Mouse (Mus musculus) heart, adult 11 months (tissue): Measurements from ENCODE around the gene Zscan25.
A peak's percentile ranks its signal among the peaks of the same experiment; 100 is the strongest.
"Not testable (repeated sequence)": the region's sequence is repeated elsewhere in the genome, so short reads cannot be mapped to it uniquely, and the experiment has no call there.

Source experiments
- DNase-seq: peaks from one replicate; pipeline ENCODE4 v3.0.0; 2022

The Zscan25 gene

GRCm38 (mm10) chr5:145280371-145281143 is at the start of gene Zscan25:
Zscan25 (plus strand) TSS chr5:145280500.
- DNase-seq: peak; percentile 99

DNA sequence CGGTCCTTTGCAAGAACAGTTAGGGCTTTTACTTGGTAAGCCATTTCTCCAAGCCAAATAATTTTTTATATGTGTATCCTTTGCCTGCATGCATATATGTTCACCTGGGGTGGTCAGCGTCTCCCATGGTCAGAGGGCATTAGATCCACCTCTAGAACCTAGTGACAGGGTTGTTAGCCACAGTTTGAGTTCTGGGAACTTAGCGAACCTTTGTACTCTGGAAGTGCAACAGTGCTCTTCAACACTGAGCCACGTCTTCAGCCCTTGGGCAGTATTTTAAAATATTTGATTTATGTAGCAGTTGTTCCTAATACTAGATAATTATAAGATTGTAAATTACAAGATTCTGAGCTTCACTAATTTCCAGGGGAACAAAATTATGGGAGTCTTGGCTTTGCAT is 49.7 kb upstream of the Zscan25 start:
- no peak for DNase-seq

GRCm38 (mm10) chr5:145231367-145231871 is 48.9 kb upstream of the Zscan25 start, which contains the start of gene Zfp655:
Zfp655 (plus strand) TSS chr5:145231715.
- DNase-seq: peak; percentile 100

DNA sequence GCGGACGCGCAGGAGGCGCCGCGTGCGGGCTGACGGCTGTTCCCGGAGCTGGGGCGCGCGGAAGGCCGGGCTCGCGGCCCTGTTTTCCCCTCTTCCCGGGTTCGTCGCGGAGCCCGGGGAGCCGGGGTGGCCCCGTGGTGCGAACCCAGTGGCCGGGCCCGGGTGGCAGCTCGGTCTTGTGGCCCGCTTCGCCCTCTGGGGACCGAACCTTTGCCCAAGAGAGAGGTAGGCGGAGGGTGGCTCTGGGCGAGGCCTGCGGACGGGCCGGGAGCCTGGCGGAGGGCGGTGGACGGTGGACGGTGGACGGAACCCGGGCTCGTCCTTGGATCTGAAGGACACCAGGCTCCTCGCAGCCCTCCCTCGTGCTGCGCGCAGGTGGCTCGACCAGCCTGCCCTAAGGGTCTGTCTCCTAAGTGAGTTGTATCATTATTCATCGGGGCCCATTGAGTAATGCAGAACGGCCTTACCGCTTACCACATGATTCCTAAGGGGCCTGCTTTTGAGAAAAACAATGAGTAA is 48.3 kb upstream of the Zscan25 start:
- no peak for DNase-seq

- DNase-seq: peak; percentile 84
These were observed 45.7 kb upstream of the Zscan25 start for GRCm38 (mm10) chr5:145234636-145235035.

DNA sequence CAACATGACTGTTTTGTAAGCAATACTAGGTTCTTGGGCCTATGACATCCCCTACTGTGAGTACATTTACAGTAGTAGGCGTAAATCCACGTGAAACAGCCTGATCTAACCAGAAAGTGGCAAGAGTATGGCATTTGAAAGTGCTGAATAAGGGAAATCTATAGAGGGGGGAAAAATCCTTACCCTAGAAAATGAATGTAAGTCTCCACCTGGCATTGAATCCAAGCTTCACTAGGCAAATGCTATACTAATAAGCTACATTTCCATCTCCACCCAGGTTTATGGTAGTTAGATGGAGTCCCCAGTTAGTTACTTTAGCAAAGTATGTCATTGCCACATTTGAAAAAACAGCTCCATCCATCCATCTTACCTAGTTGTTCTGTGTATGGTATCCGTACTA is 30.8 kb upstream of the Zscan25 start:
- peak; percentile 28 for DNase-seq

DNA sequence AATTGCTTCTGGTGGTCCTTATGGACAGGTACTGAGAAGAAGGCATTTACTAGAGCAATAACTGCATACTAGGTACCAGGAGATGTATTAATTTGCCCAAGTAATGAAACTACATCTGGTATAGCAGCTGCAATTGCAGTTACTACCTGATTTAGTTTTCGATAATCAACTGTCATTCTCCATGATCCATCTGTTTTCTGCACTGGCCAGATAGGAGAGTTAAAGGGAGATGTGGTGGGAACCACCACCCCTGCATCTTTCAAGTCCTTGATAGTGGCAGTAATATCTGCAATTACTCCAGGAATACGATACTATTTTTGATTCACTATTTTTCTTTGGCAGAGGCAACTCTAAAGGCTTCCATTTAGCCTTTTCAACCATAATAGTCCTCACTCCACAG is 6.7 kb upstream of the Zscan25 start:
- not testable (repeated sequence) for DNase-seq

DNA sequence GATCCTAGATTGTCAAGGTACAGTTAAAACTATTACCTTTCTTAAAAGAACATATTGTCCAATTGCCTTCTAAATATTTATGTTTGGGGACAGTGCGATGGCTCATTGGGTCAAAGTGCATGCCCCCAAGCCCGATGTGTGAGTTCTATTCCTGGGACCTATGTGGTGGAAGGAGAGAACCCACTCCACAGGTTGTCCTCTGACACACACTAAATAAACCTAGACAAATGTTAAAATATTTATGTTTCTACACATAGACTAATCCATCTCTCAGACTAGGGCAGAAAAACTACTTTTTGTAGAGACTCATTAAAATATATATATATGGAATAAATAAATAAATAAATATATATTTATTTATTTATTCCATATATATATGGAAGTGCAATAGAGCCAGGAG is 352 bp upstream of the Zscan25 start:
- DNase-seq: no peak

- peak; percentile 66 for DNase-seq
These were observed 8.1 kb downstream of the Zscan25 start for GRCm38 (mm10) chr5:145288382-145288781.

DNA sequence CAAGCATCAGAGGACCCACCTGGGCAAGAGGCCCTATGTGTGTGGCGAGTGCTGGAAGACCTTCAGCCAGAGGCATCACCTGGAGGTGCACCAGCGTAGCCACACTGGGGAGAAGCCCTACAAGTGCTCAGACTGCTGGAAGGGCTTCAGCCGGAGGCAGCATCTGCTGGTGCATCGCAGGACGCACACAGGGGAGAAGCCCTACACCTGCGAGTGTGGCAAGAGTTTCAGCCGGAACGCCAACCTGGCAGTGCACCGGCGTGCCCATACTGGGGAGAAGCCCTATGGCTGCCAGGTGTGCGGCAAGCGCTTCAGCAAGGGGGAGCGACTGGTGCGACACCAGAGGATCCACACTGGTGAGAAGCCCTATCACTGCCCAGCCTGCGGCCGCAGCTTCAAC is 10.4 kb downstream of the Zscan25 start:
- DNase-seq: peak; percentile 90

DNA sequence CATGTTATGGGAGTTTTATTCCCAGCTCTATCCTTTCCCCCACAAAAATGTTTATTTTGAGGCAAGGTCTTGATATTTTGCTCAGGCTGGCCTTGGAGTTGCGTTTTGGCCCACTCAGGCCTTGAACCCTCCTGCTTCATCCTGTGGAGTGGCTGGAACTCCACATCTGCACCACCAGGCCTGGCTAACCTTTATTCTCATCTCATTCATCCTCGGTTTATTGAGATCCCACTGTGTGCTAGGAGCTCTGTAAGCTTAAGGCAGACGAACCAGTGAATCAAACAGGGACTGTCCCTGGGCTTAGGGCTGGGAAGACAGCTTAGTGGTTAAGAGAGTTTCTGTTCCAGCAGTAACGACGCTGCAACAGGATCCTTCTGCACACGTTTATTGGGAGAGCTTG is 12.1 kb downstream of the Zscan25 start:
- DNase-seq: peak; percentile 66

DNA sequence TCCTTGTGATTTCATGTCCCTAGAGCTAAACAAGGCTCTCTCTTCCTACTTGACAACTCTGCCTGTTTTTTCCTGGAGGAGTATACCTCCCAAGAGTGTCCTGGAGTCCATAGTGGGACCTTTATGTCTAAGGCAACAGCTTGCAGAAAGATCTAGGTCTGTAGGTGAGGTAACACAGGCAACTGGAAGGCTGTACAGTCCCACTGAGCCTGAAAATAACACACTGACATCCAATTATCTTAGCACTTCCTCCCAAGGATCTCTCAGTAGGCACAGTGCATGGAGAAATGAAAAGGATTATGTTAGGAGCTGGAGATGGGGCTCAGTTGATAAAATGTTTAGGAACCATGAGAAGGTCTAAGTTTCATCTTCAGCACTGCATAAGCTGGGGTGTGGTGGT is 20.2 kb downstream of the Zscan25 start:
- DNase-seq: peak; percentile 59

GRCm38 (mm10) chr5:145301796-145302195 is 21.5 kb downstream of the Zscan25 start:
- not testable (repeated sequence) for DNase-seq

DNA sequence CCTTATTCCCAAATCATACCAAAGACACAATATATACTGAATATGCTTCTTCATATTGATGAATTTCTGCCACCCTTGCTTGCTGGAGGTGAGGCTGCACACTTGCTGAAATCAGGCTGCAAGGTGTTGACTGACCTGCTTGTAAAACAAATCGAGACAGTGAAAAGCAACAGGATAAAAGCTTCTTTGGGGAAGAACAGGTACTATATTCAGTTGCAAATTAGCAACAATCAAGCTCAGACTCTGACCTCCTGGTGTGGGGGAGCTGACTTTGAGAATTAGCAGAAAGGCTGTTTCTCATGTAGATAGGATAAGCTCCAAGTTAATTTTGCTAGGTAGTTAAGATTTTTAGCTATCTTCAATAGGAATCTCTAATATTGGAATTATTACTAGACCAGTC is 22.1 kb downstream of the Zscan25 start:
- DNase-seq: no peak

GRCm38 (mm10) chr5:145306953-145307352 is 26.7 kb downstream of the Zscan25 start:
- DNase-seq: not testable (repeated sequence)

- peak; percentile 65 for DNase-seq
These were observed 27.5 kb downstream of the Zscan25 start for GRCm38 (mm10) chr5:145307811-145308210.

GRCm38 (mm10) chr5:145313845-145314244 is 33.5 kb downstream of the Zscan25 start:
- DNase-seq: no peak

- DNase-seq: no peak
These were observed 36.8 kb downstream of the Zscan25 start for GRCm38 (mm10) chr5:145317141-145317540.

- peak; percentile 54 for DNase-seq
These were observed 58.5 kb downstream of the Zscan25 start for GRCm38 (mm10) chr5:145338756-145339155.
